Mouse (Mus musculus) thymus, adult 18-20 months (tissue): ENCODE measurements around the gene Tln2.

Source experiments
- DNase-seq, 2 experiments: peaks; one replicate each; pipeline ENCODE4 v3.0.0; 2022; ENCODE audit warnings: mixed read lengths in 2 of 2

Tln2 gene

GRCm38 (mm10) chr9:67545794-67546193 lies 13.7 kb downstream of the Tln2 start:
- DNase-seq = no peak

- no peak for DNase-seq
Observed at GRCm38 (mm10) chr9:67544783-67545182, 14.7 kb downstream of the Tln2 start.

- no peak for DNase-seq
Observed at GRCm38 (mm10) chr9:67541948-67542347, 17.6 kb downstream of the Tln2 start.

GRCm38 (mm10) chr9:67539776-67540706 lies 19.5 kb downstream of the Tln2 start:
- no peak for DNase-seq

- no peak for DNase-seq
Observed at GRCm38 (mm10) chr9:67534420-67534819, 25.1 kb downstream of the Tln2 start.

GRCm38 (mm10) chr9:67533260-67533659 lies 26.2 kb downstream of the Tln2 start:
- DNase-seq = no peak

- no peak for DNase-seq
Observed at GRCm38 (mm10) chr9:67532631-67533030, 26.9 kb downstream of the Tln2 start.

GRCm38 (mm10) chr9:67529600-67529999 lies 29.9 kb downstream of the Tln2 start:
- no peak for DNase-seq

GRCm38 (mm10) chr9:67527726-67528125 lies 31.8 kb downstream of the Tln2 start:
- DNase-seq = no peak

GRCm38 (mm10) chr9:67521736-67522135 lies 37.8 kb downstream of the Tln2 start:
- no peak for DNase-seq

GRCm38 (mm10) chr9:67509510-67509909 lies 50.0 kb downstream of the Tln2 start:
- no peak for DNase-seq

GRCm38 (mm10) chr9:67504669-67505260 lies 54.7 kb downstream of the Tln2 start:
- no peak for DNase-seq

GRCm38 (mm10) chr9:67501801-67502200 lies 57.7 kb downstream of the Tln2 start:
- DNase-seq = no peak

GRCm38 (mm10) chr9:67496368-67496767 lies 63.1 kb downstream of the Tln2 start:
- DNase-seq = no peak

- DNase-seq = no peak
Observed at GRCm38 (mm10) chr9:67495350-67495749, 64.2 kb downstream of the Tln2 start.

GRCm38 (mm10) chr9:67493876-67494552 lies 65.5 kb downstream of the Tln2 start:
- DNase-seq = no peak

- no peak for DNase-seq
Observed at GRCm38 (mm10) chr9:67489370-67489769, 70.1 kb downstream of the Tln2 start.

- no peak for DNase-seq
Observed at GRCm38 (mm10) chr9:67486621-67487020, 72.9 kb downstream of the Tln2 start.

- DNase-seq = no peak
Observed at GRCm38 (mm10) chr9:67485169-67486072, 74.1 kb downstream of the Tln2 start.

- DNase-seq = no peak
Observed at GRCm38 (mm10) chr9:67482277-67482676, 77.2 kb downstream of the Tln2 start.

GRCm38 (mm10) chr9:67481851-67482250 lies 77.7 kb downstream of the Tln2 start:
- DNase-seq = no peak

GRCm38 (mm10) chr9:67477445-67477844 lies 82.1 kb downstream of the Tln2 start:
- no peak for DNase-seq

- DNase-seq = no peak
Observed at GRCm38 (mm10) chr9:67476184-67476583, 83.3 kb downstream of the Tln2 start.
